Mouse (Mus musculus): ENCODE measurements at regions not wholly inside any gene's neighbourhood (a gene's known extent, or its start where the extent isn't known, plus 50 kb on each side); places are given as distances from the start of the nearest gene placed in this dataset.

DNA sequence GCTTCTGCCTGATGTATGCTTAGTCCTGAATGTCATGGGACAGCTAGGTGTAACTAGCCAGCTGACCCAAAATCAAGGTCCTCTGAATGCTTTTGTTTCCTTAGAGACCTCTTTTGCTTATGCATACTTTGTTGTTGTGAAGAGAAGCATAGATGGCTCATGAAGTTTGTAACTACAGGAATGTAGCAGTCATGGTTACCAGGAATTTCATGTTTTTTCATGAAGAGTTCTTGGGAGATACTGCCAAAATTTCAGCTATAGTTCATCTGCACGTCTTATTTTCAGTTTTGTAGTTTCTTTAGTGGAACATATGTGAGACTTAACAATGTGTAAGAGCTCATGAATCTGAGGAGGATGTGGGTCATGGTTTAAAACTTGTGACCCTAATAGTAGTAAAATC is 1059.6 kb upstream of the Slc10a2 start:
- TF ChIP-seq POLR2A (IDR thresholded peaks at IDR 0.05; ENCODE audit: extremely low read depth, insufficient read depth, low read length) (no peak), CTCF (IDR thresholded peaks at IDR 0.05; ENCODE audit: extremely low read depth, insufficient read depth, low read length) (no peak)

All from cortical plate, adult 2 months (tissue).